Mouse (Mus musculus) C2C12 (cell line): ENCODE data around the gene Rftn1. TPM values are rescaled to one million over a fixed set of nuclear protein-coding genes. Genes with fewer than 3 reads are reported as not detected.

Source experiments
- H3K27me3 ChIP-seq: one replicate; pipeline ENCODE4 v1.6.1; 2011; ENCODE audit not compliant: control insufficient read depth, insufficient read depth, insufficient read length
- H3K36me3 ChIP-seq: one replicate; pipeline ENCODE4 v1.6.1; 2011; ENCODE audit not compliant: control insufficient read depth, insufficient read depth
- H3K4me3 ChIP-seq: one replicate; pipeline ENCODE4 v1.5.1; 2011; ENCODE audit warnings: mild to moderate bottlenecking, control low read depth; ENCODE audit not compliant: poor library complexity, insufficient read depth, severe bottlenecking
- H3K79me2 ChIP-seq: one replicate; pipeline ENCODE4 v1.6.1; 2011; ENCODE audit not compliant: control insufficient read depth, insufficient read depth
- H3K79me3 ChIP-seq: one replicate; pipeline ENCODE4 v1.6.1; 2011; ENCODE audit warnings: low read depth, control low read depth
- H3ac ChIP-seq: one replicate; pipeline ENCODE3; 2011; ENCODE audit warnings: low read depth; ENCODE audit not compliant: control insufficient read depth, insufficient read length
- CEBPB ChIP-seq: IDR thresholded peaks from one replicate; pipeline ENCODE4 v1.6.1; 2011; ENCODE audit warnings: low read depth, mild to moderate bottlenecking, control low read depth, moderate library complexity
- CTCF ChIP-seq: IDR thresholded peaks from one replicate; pipeline ENCODE4 v1.5.1; 2011; ENCODE audit not compliant: control insufficient read depth, insufficient read depth, insufficient read length
- FOSL1 ChIP-seq: IDR thresholded peaks from one replicate; pipeline ENCODE4 v1.8.0; 2011; ENCODE audit warnings: mild to moderate bottlenecking, low read length; ENCODE audit not compliant: poor library complexity, insufficient read depth, severe bottlenecking
- MAX ChIP-seq: IDR thresholded peaks from one replicate; pipeline ENCODE4 v1.6.1; 2011; ENCODE audit warnings: mild to moderate bottlenecking, control low read depth
- MYOD1 ChIP-seq: IDR thresholded peaks from one replicate; pipeline ENCODE4 v1.6.1; 2011; ENCODE audit warnings: low read depth; ENCODE audit not compliant: control insufficient read depth, insufficient read length
- MYOG ChIP-seq: IDR thresholded peaks from one replicate; pipeline ENCODE4 v1.6.1; 2011; ENCODE audit not compliant: control insufficient read depth, insufficient read length; ENCODE audit errors: extremely low read depth
- USF1 ChIP-seq: IDR thresholded peaks from one replicate; pipeline ENCODE4 v1.6.1; 2011; ENCODE audit warnings: low read depth, mild to moderate bottlenecking, control low read depth, moderate library complexity
- polyA plus RNA-seq: library from polyadenylated mRNA; unstranded; fragments of >200 nt; fragmentation: generic; extraction: Trizol; gene quantifications from one replicate; pipeline ENCODE4 v1.2.1, GENCODE M21; 2012; ENCODE audit warnings: missing spikeins

Gene Rftn1
- polyA plus RNA-seq, 1 experiment = 0.35 TPM

- no peak overlapping the region for H3ac ChIP-seq
- no peaks in the 10 kb centered on the region for H3K79me2 ChIP-seq
- no peaks in the 10 kb centered on the region for H3K36me3 ChIP-seq
- no peak overlapping the region for H3K4me3 ChIP-seq
- no peaks in the 10 kb centered on the region for H3K79me3 ChIP-seq
- TF ChIP-seq FOSL1 = no peak
- no peak for TF ChIP-seq USF1
- TF ChIP-seq MYOD1 = no peak
- no peak for TF ChIP-seq CTCF
- TF ChIP-seq CEBPB = no peak
- TF ChIP-seq MYOG = no peak
- TF ChIP-seq MAX = no peak
- H3K27me3 ChIP-seq = no peaks in the 10 kb centered on the region
Measured at GRCm38 (mm10) chr17:50197572-50197971, 7.1 kb upstream of the Rftn1 start.

GRCm38 (mm10) chr17:50196005-50196672 lies 5.7 kb upstream of the Rftn1 start:
- no peaks in the 10 kb centered on the region for H3K36me3 ChIP-seq
- no peaks in the 10 kb centered on the region for H3K27me3 ChIP-seq
- TF ChIP-seq CEBPB (no peak), FOSL1 (no peak), USF1 (no peak), MAX (no peak), MYOD1 (no peak), CTCF (no peak), MYOG (no peak)

GRCm38 (mm10) chr17:50195399-50195798 lies 4.9 kb upstream of the Rftn1 start:
- Histone ChIP-seq H3K79me2 (no peaks in the 10 kb centered on the region), H3K79me3 (no peaks in the 10 kb centered on the region), H3K4me3 (no peak overlapping the region), H3K36me3 (no peaks in the 10 kb centered on the region), H3K27me3 (no peaks in the 10 kb centered on the region), H3ac (no peak overlapping the region)
- TF ChIP-seq USF1 (no peak), MAX (no peak), CEBPB (no peak), CTCF (no peak), FOSL1 (no peak), MYOD1 (no peak), MYOG (no peak)

More at GRCm38 (mm10) chr17:50196005-50196672, 5.7 kb upstream of the Rftn1 start:
- H3K79me3 ChIP-seq = no peaks in the 10 kb centered on the region
- H3K79me2 ChIP-seq = no peaks in the 10 kb centered on the region
- no peak overlapping the region for H3ac ChIP-seq
- no peak overlapping the region for H3K4me3 ChIP-seq

GRCm38 (mm10) chr17:50194541-50194940 lies 4.1 kb upstream of the Rftn1 start:
- Histone ChIP-seq H3K79me3 (no peaks in the 10 kb centered on the region), H3K36me3 (no peaks in the 10 kb centered on the region), H3K27me3 (no peaks in the 10 kb centered on the region), H3K79me2 (no peaks in the 10 kb centered on the region), H3ac (no peak overlapping the region), H3K4me3 (no peak overlapping the region)
- no peak for TF ChIP-seq USF1
- TF ChIP-seq MAX = no peak
- no peak for TF ChIP-seq MYOD1
- TF ChIP-seq CTCF = no peak
- no peak for TF ChIP-seq MYOG
- TF ChIP-seq FOSL1 = no peak
- TF ChIP-seq CEBPB = no peak

GRCm38 (mm10) chr17:50193653-50194052 lies 3.2 kb upstream of the Rftn1 start:
- Histone ChIP-seq H3K27me3 (no peaks in the 10 kb centered on the region), H3K79me3 (no peaks in the 10 kb centered on the region), H3ac (no peak overlapping the region), H3K4me3 (no peak overlapping the region), H3K79me2 (no peaks in the 10 kb centered on the region), H3K36me3 (no peaks in the 10 kb centered on the region)
- no peak for TF ChIP-seq FOSL1
- TF ChIP-seq MYOD1 = no peak
- TF ChIP-seq CEBPB = no peak
- no peak for TF ChIP-seq CTCF
- TF ChIP-seq MAX = no peak
- TF ChIP-seq USF1 = no peak
- no peak for TF ChIP-seq MYOG
